Mouse (Mus musculus): Measurements from ENCODE around the gene Pygo2.

- no peak for TF ChIP-seq POLR2A (IDR thresholded peaks at IDR 0.05; ENCODE audit: low read depth, low read length)
- no peak for TF ChIP-seq CTCF (IDR thresholded peaks at IDR 0.05; ENCODE audit: extremely low read depth, insufficient read length, insufficient replicate concordance, low read depth, low read length)
Observed at GRCm38 (mm10) chr3:89383651-89384255, 46.3 kb upstream of the Pygo2 start.

Data from small intestine, adult 2 months (tissue).